Mouse (Mus musculus) liver, embryonic 12.5 days (tissue): ENCODE measurements around the gene Erv3. TPM values are rescaled to one million over a fixed set of nuclear protein-coding genes. Genes with fewer than 3 reads are reported as not detected.
A peak's percentile ranks its signal among the peaks of the same experiment; 100 is the strongest.
"Not testable (repeated sequence)": the region's sequence is repeated elsewhere in the genome, so short reads cannot be mapped to it uniquely, and the experiment has no call there.

Experiments used
- ATAC-seq: fragments of 200-750 bp; cut with Nextera tagmentation; 2 replicates; pipeline ENCODE4 v1.8.0; 2017; ENCODE audit warnings: moderate number of reproducible peaks, mild to moderate bottlenecking, moderate library complexity
- H3K27ac ChIP-seq: fragments of 300-500 bp; sonication (generic); 2 replicates; pipeline ENCODE4 v1.5.1; 2016; ENCODE audit warnings: mild to moderate bottlenecking
- H3K27me3 ChIP-seq: fragments of 300-500 bp; sonication (generic); replicated peaks from 2 replicates; pipeline ENCODE4 v1.6.1; 2016; ENCODE audit warnings: mild to moderate bottlenecking, moderate library complexity
- H3K36me3 ChIP-seq: fragments of 300-500 bp; sonication (generic); 2 replicates; pipeline ENCODE4 v1.6.1; 2016; ENCODE audit warnings: mild to moderate bottlenecking, moderate library complexity
- H3K4me1 ChIP-seq: fragments of 300-500 bp; sonication (generic); 2 replicates; pipeline ENCODE4 v1.6.1; 2016
- H3K4me2 ChIP-seq: fragments of 300-500 bp; sonication (generic); 2 replicates; pipeline ENCODE4 v1.6.1; 2016; ENCODE audit warnings: mild to moderate bottlenecking, moderate library complexity
- H3K4me3 ChIP-seq: fragments of 300-500 bp; sonication (generic); 2 replicates; pipeline ENCODE4 v1.5.1; 2016; ENCODE audit warnings: mild to moderate bottlenecking, moderate library complexity
- H3K9ac ChIP-seq: fragments of 300-500 bp; sonication (generic); 2 replicates; pipeline ENCODE4 v1.6.1; 2016; ENCODE audit warnings: mild to moderate bottlenecking, moderate library complexity
- H3K9me3 ChIP-seq: fragments of 300-500 bp; sonication (generic); replicated peaks from 2 replicates; pipeline ENCODE4 v1.6.1; 2016; ENCODE audit warnings: mild to moderate bottlenecking, moderate library complexity
- WGBS: fragments of 180-500 bp; shearing (Covaris S2); methylation state at CpG from one replicate; pipeline ENCODE4 v1.1.7; 2016; ENCODE audit not compliant: insufficient replicate concordance; 5-methylcytosine and 5-hydroxymethylcytosine counted together
- polyA plus RNA-seq: library from polyadenylated mRNA; unstranded; fragments of >200 nt; fragmentation: Nextera tagmentation; extraction: Ambion mirVana; gene quantifications from 2 replicates; pipeline ENCODE4 v1.2.1, GENCODE M21; 2016

Gene Erv3
- polyA plus RNA-seq, 1 experiment from 2014 or later, result not detected

GRCm38 (mm10) chr2:131840611-131841320 is 18.8 kb downstream of the Erv3 start:
- Histone ChIP-seq H3K4me2 (no peak overlapping the region), H3K27ac (no peak overlapping the region), H3K9me3 (no peaks in the 10 kb centered on the region), H3K36me3 (no peaks in the 10 kb centered on the region), H3K4me1 (peaks cover 8% of the 10 kb centered on the region), H3K9ac (no peak overlapping the region), H3K27me3 (0 out of 2 replicates have a peak, but pooled peaks cover 4% of the 10 kb centered on the region), H3K4me3 (no peak overlapping the region)
- no peak for ATAC-seq
- 61% methylated on average over 9 of the region's 9 CpGs for WGBS

- ATAC-seq, result no peak
- Histone ChIP-seq H3K9me3 (no peaks in the 10 kb centered on the region), H3K27ac (no peak overlapping the region), H3K4me1 (no peaks in the 10 kb centered on the region), H3K4me2 (no peak overlapping the region), H3K4me3 (no peak overlapping the region), H3K9ac (no peak overlapping the region), H3K27me3 (peaks cover 5% of the 10 kb centered on the region; the same call in 1 of the 2 replicates), H3K36me3 (no peaks in the 10 kb centered on the region)
- 79% methylated on average over 1 of the region's 1 CpGs for WGBS
These were observed 25.3 kb downstream of the Erv3 start for GRCm38 (mm10) chr2:131834296-131834695.

GRCm38 (mm10) chr2:131831861-131832260 is 27.7 kb downstream of the Erv3 start:
- Histone ChIP-seq H3K27ac (no peak overlapping the region), H3K9me3 (no peaks in the 10 kb centered on the region), H3K9ac (no peak overlapping the region), H3K36me3 (no peaks in the 10 kb centered on the region), H3K27me3 (peaks cover 5% of the 10 kb centered on the region; the same call in 1 of the 2 replicates), H3K4me1 (peaks cover 17% of the 10 kb centered on the region), H3K4me3 (no peak overlapping the region), H3K4me2 (no peak overlapping the region)
- 39% methylated on average over 2 of the region's 2 CpGs for WGBS
- no peak for ATAC-seq

GRCm38 (mm10) chr2:131830945-131831344 is 28.6 kb downstream of the Erv3 start:
- not testable (repeated sequence) for H3K4me2 ChIP-seq, ATAC-seq, H3K27ac ChIP-seq, H3K9ac ChIP-seq, H3K9me3 ChIP-seq, H3K4me3 ChIP-seq, H3K36me3 ChIP-seq, H3K27me3 ChIP-seq
- peaks cover 26% of the 10 kb centered on the region for H3K4me1 ChIP-seq
- 75% methylated on average over 4 of the region's 4 CpGs for WGBS

GRCm38 (mm10) chr2:131827999-131828975 is 31.3 kb downstream of the Erv3 start:
- 35% methylated on average over 18 of the region's 18 CpGs for WGBS
- Histone ChIP-seq H3K4me2 (no peak overlapping the region), H3K27me3 (peaks cover 5% of the 10 kb centered on the region; the same call in 1 of the 2 replicates), H3K4me1 (peaks cover 53% of the 10 kb centered on the region), H3K27ac (peak overlapping the region; percentile 96; the same call in 1 of the 2 replicates), H3K36me3 (no peaks in the 10 kb centered on the region), H3K9ac (no peak overlapping the region), H3K9me3 (no peaks in the 10 kb centered on the region), H3K4me3 (no peak overlapping the region)
- no peak for ATAC-seq

- peak overlapping the region; percentile 60 for H3K4me2 ChIP-seq
- no peak overlapping the region for H3K4me3 ChIP-seq
- H3K27ac ChIP-seq, result peak overlapping the region; percentile 96
- peaks cover 58% of the 10 kb centered on the region for H3K4me1 ChIP-seq
- WGBS, result 73% methylated on average over 4 of the region's 4 CpGs
- H3K36me3 ChIP-seq, result no peaks in the 10 kb centered on the region
- peak; percentile 50 for ATAC-seq
- peaks cover 5% of the 10 kb centered on the region; the same call in 1 of the 2 replicates for H3K27me3 ChIP-seq
- H3K9ac ChIP-seq, result peak overlapping the region; percentile 29; the same call in 1 of the 2 replicates
- no peaks in the 10 kb centered on the region for H3K9me3 ChIP-seq
These were observed 32.4 kb downstream of the Erv3 start for GRCm38 (mm10) chr2:131827026-131827687.

- Histone ChIP-seq H3K4me2 (peak overlapping the region; percentile 60), H3K4me1 (peaks cover 67% of the 10 kb centered on the region), H3K27ac (peak overlapping the region; percentile 96), H3K36me3 (no peaks in the 10 kb centered on the region), H3K9ac (peak overlapping the region; percentile 64), H3K4me3 (peak overlapping the region; percentile 3; the same call in 1 of the 2 replicates), H3K27me3 (no peaks in the 10 kb centered on the region; the same call in 1 of the 2 replicates), H3K9me3 (no peaks in the 10 kb centered on the region)
- peak; percentile 96 for ATAC-seq
- 7% methylated on average over 2 of the region's 2 CpGs for WGBS
These were observed 34.0 kb downstream of the Erv3 start for GRCm38 (mm10) chr2:131825498-131825897.

GRCm38 (mm10) chr2:131823931-131824330 is 35.6 kb downstream of the Erv3 start:
- WGBS, result 49% methylated on average over 2 of the region's 2 CpGs
- H3K9ac ChIP-seq, result no peak overlapping the region
- H3K9me3 ChIP-seq, result no peaks in the 10 kb centered on the region
- no peak overlapping the region for H3K4me3 ChIP-seq
- H3K36me3 ChIP-seq, result no peaks in the 10 kb centered on the region
- H3K4me2 ChIP-seq, result no peak overlapping the region
- peaks cover 70% of the 10 kb centered on the region for H3K4me1 ChIP-seq
- H3K27me3 ChIP-seq, result no peaks in the 10 kb centered on the region; the same call in 1 of the 2 replicates
- ATAC-seq, result no peak
- H3K27ac ChIP-seq, result peak overlapping the region; percentile 96

- WGBS, result 45% methylated on average over 3 of the region's 3 CpGs
- 0 out of 2 replicates have a peak overlapping the region, but pooled peaks have one; percentile 3 for H3K9ac ChIP-seq
- peaks cover 59% of the 10 kb centered on the region for H3K4me1 ChIP-seq
- H3K27me3 ChIP-seq, result no peaks in the 10 kb centered on the region; the same call in 1 of the 2 replicates
- no peak overlapping the region for H3K4me2 ChIP-seq
- no peaks in the 10 kb centered on the region for H3K36me3 ChIP-seq
- H3K9me3 ChIP-seq, result no peaks in the 10 kb centered on the region
- peak overlapping the region; percentile 66 for H3K27ac ChIP-seq
- no peak for ATAC-seq
- H3K4me3 ChIP-seq, result no peak overlapping the region
These were observed 37.1 kb downstream of the Erv3 start for GRCm38 (mm10) chr2:131822492-131822891.

GRCm38 (mm10) chr2:131821708-131821990 is 37.9 kb downstream of the Erv3 start:
- H3K27ac ChIP-seq, result peak overlapping the region; percentile 66
- no peak for ATAC-seq

GRCm38 (mm10) chr2:131820932-131821707 is 38.4 kb downstream of the Erv3 start:
- no peak for ATAC-seq
- Histone ChIP-seq H3K9me3 (no peaks in the 10 kb centered on the region), H3K4me2 (peak overlapping the region; percentile 58), H3K4me1 (peaks cover 45% of the 10 kb centered on the region), H3K27me3 (peaks cover 10% of the 10 kb centered on the region; the same call in 1 of the 2 replicates), H3K4me3 (0 out of 2 replicates have a peak overlapping the region, but pooled peaks have one; percentile 29), H3K9ac (no peak overlapping the region; the same call in 1 of the 2 replicates), H3K27ac (peak overlapping the region; percentile 66), H3K36me3 (no peaks in the 10 kb centered on the region)
- WGBS, result 25% methylated on average over 6 of the region's 6 CpGs

More at GRCm38 (mm10) chr2:131821708-131821990, 37.9 kb downstream of the Erv3 start:
- H3K4me3 ChIP-seq, result no peak overlapping the region
- peaks cover 51% of the 10 kb centered on the region for H3K4me1 ChIP-seq
- no peak overlapping the region for H3K4me2 ChIP-seq
- WGBS, result 62% methylated on average over 3 of the region's 3 CpGs
- H3K9ac ChIP-seq, result no peak overlapping the region
- no peaks in the 10 kb centered on the region for H3K36me3 ChIP-seq
- no peaks in the 10 kb centered on the region for H3K9me3 ChIP-seq
- peaks cover 5% of the 10 kb centered on the region; the same call in 1 of the 2 replicates for H3K27me3 ChIP-seq
